Mouse (Mus musculus): ENCODE results near the gene A830018L16Rik.
"Not testable (repeated sequence)": the region's sequence is repeated elsewhere in the genome, so short reads cannot be mapped to it uniquely, and the experiment has no call there.

DNA sequence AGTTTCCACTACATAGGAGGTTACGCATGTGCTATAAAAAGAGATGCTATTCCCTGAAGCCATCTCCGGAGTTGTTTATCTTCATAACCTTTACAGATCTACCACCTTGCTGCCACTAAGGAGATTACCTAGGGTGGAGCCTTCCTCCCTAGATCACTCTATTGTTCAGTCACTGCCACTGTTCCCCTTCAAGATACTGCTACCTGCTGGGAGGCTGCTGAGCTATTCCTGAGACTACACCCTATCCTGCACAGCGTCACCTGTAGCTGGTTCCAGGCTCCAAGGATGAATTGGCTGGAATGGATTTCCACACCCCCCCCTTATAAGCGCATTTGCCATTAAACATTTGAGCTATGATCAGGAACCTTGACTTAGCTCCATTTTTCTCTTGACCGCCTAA, 606.7 kb downstream of the A830018L16Rik start:
- not testable (repeated sequence) for TF ChIP-seq CTCF (IDR thresholded peaks at IDR 0.05; ENCODE audit: control insufficient read depth, insufficient read depth, insufficient replicate concordance, low read depth, low read length); POLR2A (IDR thresholded peaks at IDR 0.05; ENCODE audit: control insufficient read depth, low read depth, low read length)

Data from testis, adult 2 months (tissue).